Mouse (Mus musculus) ES-Bruce4 (cell line): ENCODE results near the gene Ctnnb1. TPM values are rescaled to one million over a fixed set of nuclear protein-coding genes. Genes with fewer than 3 reads are reported as not detected.
"Not testable (repeated sequence)": the region's sequence is repeated elsewhere in the genome, so short reads cannot be mapped to it uniquely, and the experiment has no call there.

ENCODE experiments used
- H3K27ac ChIP-seq: 2 replicates; pipeline ENCODE4 v1.5.1; 2012; ENCODE audit warnings: low read length, inconsistent platforms; ENCODE audit not compliant: insufficient read depth
- H3K27me3 ChIP-seq: 2 replicates; pipeline ENCODE4 v1.6.1; 2012; ENCODE audit warnings: mild to moderate bottlenecking, low read length, inconsistent platforms; ENCODE audit not compliant: control insufficient read depth, poor library complexity, insufficient read depth, severe bottlenecking
- H3K36me3 ChIP-seq: 2 replicates; pipeline ENCODE4 v1.6.1; 2012; ENCODE audit warnings: inconsistent platforms, mild to moderate bottlenecking, low read length, moderate library complexity; ENCODE audit not compliant: control insufficient read depth, poor library complexity, insufficient read depth, severe bottlenecking
- H3K4me1 ChIP-seq: one replicate; pipeline ENCODE4 v1.8.1; 2011; ENCODE audit warnings: low read length; ENCODE audit not compliant: control insufficient read depth, insufficient read depth
- H3K4me3 ChIP-seq: 2 replicates; pipeline ENCODE4 v1.5.1; 2011; ENCODE audit warnings: low read depth, mild to moderate bottlenecking, low read length
- H3K9ac ChIP-seq: 2 replicates; pipeline ENCODE4 v1.6.1; 2012; ENCODE audit warnings: low read depth, mild to moderate bottlenecking, inconsistent platforms; ENCODE audit not compliant: poor library complexity, severe bottlenecking
- H3K9me3 ChIP-seq: replicated peaks from 2 replicates; pipeline ENCODE4 v1.6.1; 2012; ENCODE audit warnings: mild to moderate bottlenecking, low read length, inconsistent platforms; ENCODE audit not compliant: control insufficient read depth, poor library complexity, insufficient read depth, severe bottlenecking
- CTCF ChIP-seq: IDR thresholded peaks from one replicate; pipeline ENCODE4 v1.8.1; 2011; ENCODE audit warnings: low read depth, low read length
- EP300 ChIP-seq: IDR thresholded peaks from 2 replicates; pipeline ENCODE4 v1.6.1; 2011; ENCODE audit warnings: low read depth, low read length; ENCODE audit not compliant: insufficient read depth
- POLR2A ChIP-seq: IDR thresholded peaks from one replicate; pipeline ENCODE4 v1.8.1; 2011; ENCODE audit warnings: low read length; ENCODE audit not compliant: insufficient read depth
- polyA plus RNA-seq: library from polyadenylated mRNA; stranded (reverse); fragments of >200 nt; gene quantifications from 2 replicates; pipeline ENCODE4 v1.2.4, GENCODE M21; 2011; ENCODE audit warnings: low read depth; ENCODE audit not compliant: missing spikeins, insufficient read depth, insufficient read length

The Ctnnb1 gene
- polyA plus RNA-seq, 1 experiment, result 830 TPM

DNA sequence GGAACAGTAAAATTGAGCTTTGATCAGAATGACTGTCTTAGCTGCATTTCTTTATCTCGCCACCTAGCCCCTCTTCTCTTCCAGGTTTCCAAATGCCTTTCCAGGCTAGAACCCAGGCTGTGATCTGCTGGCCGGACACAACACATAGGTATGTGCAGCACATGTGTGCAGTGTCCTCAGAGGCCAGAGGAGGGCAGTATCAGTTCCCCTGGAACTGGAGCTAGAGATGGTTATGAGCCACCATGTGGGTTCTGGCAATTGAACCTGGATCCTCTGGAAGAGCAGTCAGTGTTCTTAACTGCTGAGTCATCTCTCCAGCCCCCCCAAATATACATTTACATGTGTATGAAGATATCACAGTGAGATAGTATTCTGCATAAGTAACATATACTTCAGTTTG, 11.4 kb upstream of the Ctnnb1 start:
- not testable (repeated sequence) for H3K9me3 ChIP-seq, H3K9ac ChIP-seq, H3K4me3 ChIP-seq, H3K4me1 ChIP-seq, H3K27ac ChIP-seq, H3K36me3 ChIP-seq, H3K27me3 ChIP-seq
- TF ChIP-seq CTCF, result peak; percentile 13

DNA sequence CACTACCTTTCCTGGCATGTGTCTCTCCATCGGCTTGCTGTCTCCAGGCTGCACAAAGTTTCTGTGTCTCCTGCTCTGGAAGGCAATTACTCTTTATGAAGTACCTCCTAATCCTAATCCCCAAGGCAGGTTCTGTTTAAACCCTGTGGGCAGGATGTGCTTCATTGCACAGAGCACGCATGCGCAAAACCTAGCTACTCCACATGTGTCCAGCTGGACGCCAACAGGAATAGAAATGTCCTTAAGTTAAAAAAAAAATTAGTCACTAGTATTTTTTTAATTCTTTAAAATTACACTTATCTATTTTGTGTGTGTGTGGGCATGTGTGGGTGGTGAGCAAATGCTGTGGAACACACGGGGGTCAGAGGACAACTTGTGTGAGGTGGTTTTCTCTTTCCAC, 10.8 kb upstream of the Ctnnb1 start:
- Histone ChIP-seq H3K27me3 (no peaks in the 10 kb centered on the region), H3K4me3 (no peak overlapping the region), H3K4me1 (peaks cover 5% of the 10 kb centered on the region), H3K9me3 (no peaks in the 10 kb centered on the region), H3K27ac (peak overlapping the region; percentile 42; the same call in 1 of the 2 replicates), H3K36me3 (no peaks in the 10 kb centered on the region), H3K9ac (peak overlapping the region; percentile 40)
- TF ChIP-seq EP300 (no peak), POLR2A (no peak), CTCF (no peak)

DNA sequence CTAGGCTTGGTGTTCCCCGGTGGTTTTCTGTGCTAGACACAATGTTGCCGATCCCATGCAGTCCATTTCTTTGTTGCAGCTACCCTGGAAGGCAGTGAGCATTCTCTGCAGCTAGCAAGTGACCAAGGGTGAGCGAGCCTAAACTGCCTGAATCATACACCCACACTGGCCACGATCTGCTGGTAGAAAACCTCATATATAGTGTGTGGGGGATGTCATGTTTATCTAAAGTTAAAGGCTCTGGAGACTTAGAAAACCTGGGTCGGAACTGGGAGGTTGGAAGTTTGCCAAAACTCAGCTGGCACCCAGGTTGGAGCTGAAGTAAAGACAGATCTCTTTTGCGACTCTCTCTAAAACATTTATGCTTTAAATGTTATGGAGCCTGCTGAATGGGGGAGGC, 10.4 kb upstream of the Ctnnb1 start:
- H3K27me3 ChIP-seq, result no peaks in the 10 kb centered on the region
- TF ChIP-seq POLR2A (no peak), EP300 (no peak), CTCF (no peak)
- H3K27ac ChIP-seq, result peak overlapping the region; percentile 42
- H3K9ac ChIP-seq, result peak overlapping the region; percentile 40
- H3K9me3 ChIP-seq, result no peaks in the 10 kb centered on the region
- no peaks in the 10 kb centered on the region for H3K36me3 ChIP-seq
- H3K4me3 ChIP-seq, result no peak overlapping the region
- peaks cover 5% of the 10 kb centered on the region for H3K4me1 ChIP-seq

DNA sequence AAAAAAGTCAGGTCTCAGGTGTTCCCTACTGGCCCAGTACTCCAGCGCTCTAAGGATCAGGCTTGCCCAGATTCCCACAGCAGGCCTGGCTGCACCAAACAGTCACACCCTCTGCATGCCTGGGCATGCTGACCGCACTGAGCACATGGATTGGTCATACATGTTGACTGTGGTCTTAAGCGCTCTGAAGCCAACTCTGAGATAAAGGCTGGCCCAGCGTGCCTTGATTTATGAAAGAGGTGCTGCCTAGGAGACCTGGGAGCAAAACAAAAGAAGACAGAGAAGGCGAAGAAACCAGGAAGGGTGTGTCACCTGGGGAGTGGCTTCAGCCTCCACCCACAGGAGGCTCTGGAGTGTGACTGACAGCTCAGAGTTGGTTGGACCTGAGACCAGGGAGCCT, 9.9 kb upstream of the Ctnnb1 start:
- H3K4me1 ChIP-seq, result peaks cover 5% of the 10 kb centered on the region
- peak overlapping the region; percentile 40 for H3K9ac ChIP-seq
- H3K36me3 ChIP-seq, result no peaks in the 10 kb centered on the region
- TF ChIP-seq POLR2A (no peak), CTCF (no peak), EP300 (peak; percentile 79; the same call in 1 of the 2 replicates)
- H3K4me3 ChIP-seq, result no peak overlapping the region
- no peaks in the 10 kb centered on the region for H3K27me3 ChIP-seq
- H3K9me3 ChIP-seq, result no peaks in the 10 kb centered on the region
- H3K27ac ChIP-seq, result peak overlapping the region; percentile 42

DNA sequence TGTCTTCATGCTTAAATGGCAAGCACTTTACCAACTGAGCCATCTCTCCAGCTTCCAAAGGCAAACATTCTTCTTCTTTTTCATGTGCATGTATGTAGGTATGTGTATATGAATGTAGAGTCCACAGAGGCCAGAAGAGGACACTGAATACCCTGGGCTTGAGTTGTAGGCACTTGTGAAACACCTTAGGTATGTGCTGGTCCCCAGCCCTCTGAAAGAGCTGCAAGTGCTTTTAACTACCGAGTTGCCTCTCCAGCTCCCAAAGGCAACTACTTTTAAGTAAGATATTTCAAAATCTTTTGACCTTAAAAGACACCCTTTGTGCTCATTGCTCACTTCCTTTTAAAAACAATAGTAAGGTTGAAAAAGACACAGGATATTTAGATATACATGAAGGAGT, 2.9 kb upstream of the Ctnnb1 start:
- H3K9me3 ChIP-seq, result no peaks in the 10 kb centered on the region
- TF ChIP-seq CTCF (no peak), POLR2A (no peak), EP300 (no peak)
- no peak overlapping the region for H3K9ac ChIP-seq
- H3K4me3 ChIP-seq, result no peak overlapping the region
- no peak overlapping the region for H3K27ac ChIP-seq
- no peaks in the 10 kb centered on the region for H3K27me3 ChIP-seq
- peaks cover 6% of the 10 kb centered on the region for H3K4me1 ChIP-seq
- H3K36me3 ChIP-seq, result no peaks in the 10 kb centered on the region

DNA sequence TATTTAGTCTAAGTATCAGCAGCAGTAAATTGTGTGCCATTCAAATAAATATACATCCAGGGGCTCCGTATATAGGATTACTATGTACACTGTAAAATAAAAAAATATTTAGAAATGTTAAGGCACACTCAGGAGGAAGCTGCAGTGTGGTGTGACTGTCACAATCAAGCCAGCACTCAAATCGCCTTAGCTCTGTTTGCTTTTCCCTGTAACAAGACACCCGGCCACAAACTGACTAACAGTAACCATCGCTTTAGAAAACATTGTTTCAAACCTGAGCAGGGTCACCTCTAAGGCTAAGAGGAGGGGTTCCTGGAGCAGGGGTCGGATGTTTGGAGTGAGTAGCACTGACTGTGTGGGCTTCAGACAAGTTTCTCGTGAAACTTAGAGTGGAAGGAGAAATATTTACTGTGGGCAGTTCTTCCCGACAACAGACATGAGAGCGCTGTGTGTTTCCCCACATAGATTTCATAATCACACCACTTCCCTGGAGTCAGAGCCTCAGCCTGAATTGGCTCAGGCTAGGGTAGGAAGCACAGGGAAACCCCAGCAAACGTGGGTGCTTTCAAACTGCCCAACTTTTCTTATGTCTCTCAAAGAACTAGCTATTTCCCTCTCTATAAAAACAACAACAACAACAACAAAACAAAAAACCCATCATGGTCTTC, 1.9 kb upstream of the Ctnnb1 start:
- H3K4me3 ChIP-seq, result no peak overlapping the region
- peaks cover 6% of the 10 kb centered on the region for H3K4me1 ChIP-seq
- H3K9ac ChIP-seq, result no peak overlapping the region
- H3K27ac ChIP-seq, result no peak overlapping the region
- no peaks in the 10 kb centered on the region for H3K36me3 ChIP-seq
- no peaks in the 10 kb centered on the region for H3K27me3 ChIP-seq
- TF ChIP-seq EP300 (no peak), POLR2A (no peak), CTCF (no peak)
- H3K9me3 ChIP-seq, result no peaks in the 10 kb centered on the region
